Mouse (Mus musculus) lung, adult 2 months (tissue): ENCODE measurements around the gene Phkg2. TPM values are rescaled to one million over a fixed set of nuclear protein-coding genes. Genes with fewer than 3 reads are reported as not detected.
A peak's percentile ranks its signal among the peaks of the same experiment; 100 is the strongest.

ENCODE experiments used
- DNase-seq: peaks from one replicate; pipeline ENCODE4 v3.0.0; 2022
- H3K4me1 ChIP-seq: fragments of 200-500 bp; 2 replicates; pipeline ENCODE4 v1.6.1; 2011; ENCODE audit warnings: low read length; ENCODE audit not compliant: control insufficient read depth, insufficient read depth
- H3K4me3 ChIP-seq: fragments of 200-500 bp; replicated peaks from 2 replicates; pipeline ENCODE3; 2011; ENCODE audit warnings: low read depth, mild to moderate bottlenecking, control low read depth, low read length; ENCODE audit errors: extremely low read depth
- CTCF ChIP-seq: fragments of 200-500 bp; IDR thresholded peaks from 2 replicates; pipeline ENCODE4 v1.5.1; 2011; ENCODE audit warnings: mild to moderate bottlenecking, low read length, control low read depth; ENCODE audit not compliant: insufficient read depth
- POLR2A ChIP-seq: fragments of 200-500 bp; IDR thresholded peaks from 2 replicates; pipeline ENCODE4 v1.6.1; 2011; ENCODE audit warnings: low read depth, mild to moderate bottlenecking, control low read depth, low read length, borderline replicate concordance; ENCODE audit errors: extremely low read depth
- WGBS: fragments of 180-500 bp; shearing (Covaris S2); methylation state at CpG from one replicate; pipeline ENCODE4 v1.1.7; 2018; 5-methylcytosine and 5-hydroxymethylcytosine counted together
- polyA plus RNA-seq: library from polyadenylated mRNA; depleted of rRNA; stranded (reverse); fragments of >200 nt; gene quantifications from 2 replicates; pipeline ENCODE4 v1.2.3, GENCODE M21; 2012

The Phkg2 gene
- polyA plus RNA-seq, 1 experiment: 70.9 TPM

DNA sequence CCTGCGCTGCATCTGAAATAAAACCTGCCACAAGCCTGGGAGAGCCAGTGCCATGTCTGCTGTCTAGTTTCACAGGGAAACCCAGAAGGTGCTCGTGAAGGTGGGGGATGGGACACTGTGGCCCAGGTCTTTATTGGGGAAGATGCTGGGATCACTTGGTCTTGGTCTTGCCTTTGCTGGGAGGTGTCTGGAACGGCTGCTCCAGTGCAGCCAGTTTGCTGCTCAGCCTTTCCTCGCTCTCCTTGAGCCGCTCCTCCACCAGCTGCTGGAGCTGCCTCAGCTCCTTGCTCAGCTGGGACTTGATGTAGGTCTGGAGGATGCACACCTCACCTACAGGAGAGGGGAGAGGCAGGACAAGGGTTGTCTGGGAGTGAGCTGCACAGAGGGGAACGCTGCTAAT is 10.1 kb downstream of the Phkg2 start:
- H3K4me1 ChIP-seq: no peaks in the 10 kb centered on the region; the same call in 1 of the 2 replicates
- TF ChIP-seq POLR2A: no peak
- TF ChIP-seq CTCF: no peak
- no peak overlapping the region for H3K4me3 ChIP-seq
- DNase-seq: no peak
- 95% methylated on average over 6 of the region's 6 CpGs for WGBS

DNA sequence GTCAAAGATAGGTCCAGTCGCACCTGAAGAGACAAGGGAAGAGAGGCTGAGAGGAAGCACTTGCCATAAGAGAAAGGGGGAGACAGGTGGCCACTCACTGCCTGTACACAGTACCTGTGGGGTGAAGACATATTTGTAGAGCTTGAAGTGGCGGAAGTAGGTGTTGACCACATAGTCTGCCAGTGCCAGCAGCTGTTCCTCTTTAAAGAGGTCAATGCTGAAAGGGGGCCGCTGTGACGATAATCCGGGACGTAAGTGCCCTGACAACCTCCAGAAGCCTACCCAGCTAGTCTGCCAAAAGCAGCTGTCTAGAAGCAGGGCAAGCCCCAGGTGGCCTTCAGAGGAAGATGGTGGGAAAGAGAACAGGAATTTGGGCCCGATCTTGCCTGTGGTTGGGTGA is 11.9 kb downstream of the Phkg2 start:
- TF ChIP-seq POLR2A (no peak), CTCF (no peak)
- WGBS: 74% methylated on average over 7 of the region's 7 CpGs
- Histone ChIP-seq H3K4me1 (peaks cover 5% of the 10 kb centered on the region), H3K4me3 (no peak overlapping the region)
- peak; percentile 29 for DNase-seq

DNA sequence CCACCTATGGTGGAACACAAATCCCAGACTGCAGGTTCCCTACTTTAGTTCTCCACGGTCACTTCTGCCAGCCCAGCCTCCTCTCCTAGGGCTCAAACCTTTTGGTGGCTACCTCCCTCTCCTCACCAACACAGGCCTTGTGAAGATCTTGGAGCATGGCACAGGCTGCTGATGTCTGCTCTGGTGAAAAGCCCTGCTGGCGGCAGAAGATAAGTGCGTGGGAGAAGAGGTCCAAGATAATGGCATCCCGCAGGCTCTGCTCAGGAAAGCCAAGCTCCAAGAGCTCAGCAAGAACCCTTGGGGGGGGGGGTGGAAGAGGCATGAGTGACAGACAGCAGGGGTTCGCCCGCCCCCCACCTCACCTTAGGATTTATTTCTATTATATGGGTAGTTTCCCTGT is 13.0 kb downstream of the Phkg2 start:
- no peak for TF ChIP-seq CTCF
- no peak for TF ChIP-seq POLR2A
- Histone ChIP-seq H3K4me1 (peaks cover 5% of the 10 kb centered on the region), H3K4me3 (no peak overlapping the region)
- no peak for DNase-seq
- WGBS: 92% methylated on average over 6 of the region's 6 CpGs

DNA sequence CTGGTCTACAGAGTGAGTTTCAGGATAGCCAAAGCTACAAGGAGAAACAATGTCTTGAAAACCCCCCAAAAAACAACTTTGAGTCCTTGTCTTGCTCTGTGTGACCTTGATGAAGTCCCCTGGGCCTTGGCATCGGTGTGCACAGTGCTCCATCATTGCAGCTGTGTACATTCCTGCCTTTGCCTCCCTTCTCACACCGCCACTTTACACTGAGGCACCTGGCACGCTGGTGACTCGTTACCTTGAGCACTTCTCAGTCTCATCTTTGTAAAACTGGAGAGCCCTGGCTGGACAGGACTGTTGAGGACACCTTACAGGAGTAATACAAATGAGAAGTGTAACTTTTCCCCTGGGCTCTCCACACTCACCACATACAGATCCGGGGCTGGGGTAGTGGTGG is 14.1 kb downstream of the Phkg2 start:
- TF ChIP-seq CTCF (no peak), POLR2A (no peak)
- no peak overlapping the region for H3K4me3 ChIP-seq

DNA sequence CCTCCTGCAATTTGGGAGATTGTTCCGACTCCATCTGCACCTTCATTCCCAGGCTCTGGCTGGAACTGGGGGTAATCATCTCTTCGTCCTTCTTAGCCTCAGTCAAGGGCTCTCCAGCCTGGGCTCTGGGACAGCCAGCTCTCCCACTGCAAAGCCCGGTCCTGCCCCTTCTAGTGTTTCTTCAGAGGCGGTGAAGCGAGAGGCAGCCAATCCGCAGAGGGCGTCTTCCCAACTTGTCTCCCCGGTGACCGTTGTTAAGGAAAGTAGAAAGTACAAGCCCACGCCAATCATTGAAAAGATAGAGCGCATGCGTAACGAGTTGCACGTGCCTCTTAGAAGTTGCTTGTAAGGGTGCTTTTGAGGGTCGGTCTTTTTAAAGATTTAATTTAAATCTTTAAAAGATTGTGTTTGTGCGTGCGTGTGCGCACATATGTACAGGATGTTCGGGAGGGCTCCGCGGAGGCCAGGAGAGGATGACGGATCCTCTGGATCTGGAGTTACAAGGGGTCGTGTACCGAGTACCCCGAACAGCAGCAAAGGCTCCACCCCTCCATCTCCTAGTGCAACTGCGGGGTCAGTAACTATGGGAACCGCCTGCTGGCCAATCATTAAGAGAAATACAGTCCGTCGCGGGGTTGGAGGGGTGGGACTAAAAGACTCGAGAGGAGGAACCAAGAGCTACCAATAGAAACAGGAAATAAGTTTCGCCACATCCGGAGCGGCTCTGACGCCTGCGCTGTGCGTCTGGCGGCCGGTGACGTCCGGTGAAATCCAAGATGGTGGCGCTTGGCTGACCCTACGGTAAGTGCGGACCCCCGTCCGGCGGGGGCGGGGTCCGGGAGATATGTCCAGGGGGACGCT is 15.1 kb downstream of the Phkg2 start, which contains the start of the genes Ccdc189 and Rnf40:
TSS of gene Ccdc189 (minus strand) at position 585 of the 861 bp plus-strand sequence.
TSS of gene Rnf40 (plus strand) at position 757 of the 861 bp plus-strand sequence.
- DNase-seq: peak; percentile 88
- TF ChIP-seq POLR2A (peak; percentile 53; the same call in 1 of the 2 replicates), CTCF (no peak)
- WGBS: under 1% methylated on average over 50 of the region's 50 CpGs
- H3K4me1 ChIP-seq: peaks cover 5% of the 10 kb centered on the region
- H3K4me3 ChIP-seq: peak within 1 kb of the TSS; percentile 87

More for the DNA sequence above, 14.1 kb downstream of the Phkg2 start:
- WGBS: 54% methylated on average over 5 of the region's 5 CpGs
- peaks cover 5% of the 10 kb centered on the region for H3K4me1 ChIP-seq
- DNase-seq: no peak

DNA sequence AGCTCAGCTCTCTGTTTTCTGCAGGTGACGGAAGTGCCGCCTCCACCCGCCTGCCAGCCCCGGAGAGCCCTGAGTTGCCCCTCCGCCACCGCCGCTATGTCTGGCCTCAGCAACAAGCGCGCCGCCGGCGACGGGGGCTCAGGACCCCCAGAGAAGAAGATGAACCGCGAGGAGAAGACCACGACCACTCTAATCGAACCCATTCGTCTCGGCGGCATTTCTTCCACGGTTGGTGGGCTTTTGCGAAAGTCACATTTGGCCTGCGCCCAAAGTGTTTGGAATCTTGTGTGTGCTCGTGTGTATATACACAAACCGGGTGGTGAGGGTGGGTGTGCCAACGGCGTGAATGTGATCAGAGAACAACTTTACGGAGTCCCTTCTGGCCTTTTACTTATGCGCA is 15.8 kb downstream of the Phkg2 start:
- Histone ChIP-seq H3K4me3 (peak overlapping the region; percentile 87), H3K4me1 (peaks cover 5% of the 10 kb centered on the region)
- WGBS: 3% methylated on average over 29 of the region's 29 CpGs
- TF ChIP-seq POLR2A (no peak), CTCF (no peak)
- no peak for DNase-seq

DNA sequence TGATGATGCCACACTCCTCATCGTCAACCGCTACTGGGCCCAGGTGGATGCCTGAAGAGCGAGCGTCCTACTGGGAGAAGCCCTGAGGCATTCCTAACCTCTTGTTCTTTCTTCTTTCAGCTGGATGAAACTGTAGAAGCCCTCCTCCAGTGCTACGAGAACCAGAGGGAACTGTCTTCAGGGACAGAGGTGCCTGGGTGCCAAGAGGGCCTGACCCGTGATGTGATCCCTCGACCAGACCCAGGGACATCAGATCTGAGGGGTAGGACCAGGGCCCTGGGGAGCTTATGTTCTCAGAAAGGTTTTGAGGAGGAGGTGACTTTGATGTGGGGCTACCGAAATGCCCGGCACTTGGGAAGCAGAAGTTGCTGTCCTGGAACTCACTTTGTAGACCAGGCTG is 16.5 kb downstream of the Phkg2 start:
- Histone ChIP-seq H3K4me3 (no peak overlapping the region), H3K4me1 (peaks cover 5% of the 10 kb centered on the region)
- 94% methylated on average over 9 of the region's 9 CpGs for WGBS
- DNase-seq: no peak
- no peak for TF ChIP-seq CTCF
- TF ChIP-seq POLR2A: no peak

DNA sequence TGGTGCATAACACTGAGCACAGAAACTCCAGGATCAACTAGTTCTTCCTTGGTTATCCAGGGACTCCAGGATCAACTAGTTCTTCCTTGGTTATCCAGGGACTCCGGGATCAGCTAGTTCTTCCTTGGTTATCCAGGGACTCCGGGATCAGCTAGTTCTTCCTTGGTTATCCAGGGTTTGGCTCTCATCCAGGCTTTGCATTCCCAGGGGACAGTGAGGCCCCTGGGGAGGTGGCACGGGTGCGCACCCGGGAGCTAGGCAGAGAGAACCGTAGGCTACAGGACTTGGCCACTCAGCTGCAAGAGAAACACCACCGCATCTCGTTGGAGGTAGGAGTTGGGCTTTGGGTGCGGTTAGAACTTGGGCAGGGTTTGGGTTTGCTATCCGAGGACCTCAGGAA is 18.0 kb downstream of the Phkg2 start:
- Histone ChIP-seq H3K4me3 (no peak overlapping the region), H3K4me1 (peaks cover 5% of the 10 kb centered on the region)
- TF ChIP-seq POLR2A (no peak), CTCF (no peak)
- 83% methylated on average over 10 of the region's 10 CpGs for WGBS
- no peak for DNase-seq

DNA sequence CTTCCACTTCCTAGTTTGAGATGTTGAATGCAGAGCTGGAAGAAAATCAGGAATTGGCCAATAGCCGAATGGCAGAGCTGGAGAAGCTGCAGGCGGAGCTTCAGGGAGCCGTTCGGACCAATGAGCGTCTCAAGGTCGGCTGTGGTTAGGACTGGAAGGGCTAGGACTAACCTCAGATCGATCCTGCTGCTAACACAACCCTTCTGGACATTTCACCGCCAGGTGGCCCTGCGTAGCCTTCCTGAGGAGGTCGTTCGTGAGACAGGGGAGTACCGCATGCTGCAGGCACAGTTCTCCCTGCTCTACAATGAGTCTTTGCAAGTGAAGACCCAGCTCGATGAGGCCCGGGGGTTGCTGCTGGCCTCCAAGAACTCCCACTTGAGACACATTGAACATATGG is 19.4 kb downstream of the Phkg2 start:
- Histone ChIP-seq H3K4me3 (no peak overlapping the region), H3K4me1 (peaks cover 5% of the 10 kb centered on the region)
- 89% methylated on average over 14 of the region's 14 CpGs for WGBS
- no peak for TF ChIP-seq POLR2A
- no peak for TF ChIP-seq CTCF
- no peak for DNase-seq

DNA sequence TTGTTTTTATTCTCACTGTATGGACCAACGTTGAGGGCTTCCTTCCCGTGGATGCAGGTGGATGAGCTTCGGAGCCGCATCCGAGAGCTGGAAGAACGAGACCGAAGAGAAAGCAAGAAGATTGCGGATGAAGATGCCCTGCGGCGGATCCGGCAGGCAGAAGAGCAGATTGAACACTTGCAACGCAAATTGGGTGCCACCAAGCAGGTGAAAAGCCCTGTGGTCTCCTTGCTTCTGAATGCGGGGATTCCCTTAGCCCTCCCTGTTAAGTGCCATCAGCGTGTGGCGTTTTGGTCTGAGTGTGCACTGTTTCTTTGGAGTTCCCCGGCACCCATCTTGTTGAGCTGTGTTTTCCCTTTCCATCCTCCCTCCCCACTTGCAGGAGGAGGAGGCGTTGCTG is 23.6 kb downstream of the Phkg2 start:
- no peak overlapping the region for H3K4me3 ChIP-seq
- no peaks in the 10 kb centered on the region for H3K4me1 ChIP-seq
- 94% methylated on average over 17 of the region's 17 CpGs for WGBS
- DNase-seq: no peak
- TF ChIP-seq CTCF (no peak), POLR2A (no peak)
